8 mouse cellular contexts compared by ENCODE assay signal in genomic region chr11:75678747-75679438, GRCm38 (mm10). TPM values are rescaled to one million over a fixed set of nuclear protein-coding genes. Genes with fewer than 3 reads are reported as not detected.
DNase-seq lines count a peak whose midpoint lies in the region; ATAC-seq lines count a peak whose summit lies in the region.

Crk (plus strand) TSS chr11:75679259.

- intact Hi-C loops in gastrocnemius, postnatal 14 days (cut with DNase I; ENCODE audit: low total_unique reads): loop anchor here (2.0 kb wide), 1 partner anchor 46 kb away; no protein-coding TSS in a partner anchor
- intact Hi-C loops in left cerebral cortex, postnatal 10 days (cut with DNase I): no loop called here

- ATAC-seq in inflammation-experienced regulatory T-cells, adult 6 months: peak; percentile 89
- ATAC-seq in megakaryocyte-erythroid progenitor cell, adult 5-6 weeks (replicated peaks; ENCODE audit: low FRiP score, low TSS enrichment, poor library complexity, severe bottlenecking): peak; percentile 96

- DNase-seq in adipocyte (ENCODE audit: low spot score): peak; percentile 98
- DNase-seq in embryo, embryonic 10 days (ENCODE audit: low spot score): peak; percentile 99
- peak; percentile 99 for DNase-seq in gastrocnemius, postnatal 14 days
- DNase-seq in left cerebral cortex, postnatal 10 days (ENCODE audit: extremely low spot score in 1 of 2, low spot score in 2 of 2): peak; percentile 94 to 99
- DNase-seq in right cerebral cortex, postnatal 25 days: peak; percentile 98
- DNase-seq in urinary bladder, postnatal 4 days (ENCODE audit: low spot score in 2 of 2): peak; percentile 96 to 98

RNA-seq across cellular contexts. Expression of gene Crk, which starts in this region (rescaled TPM):
- 10 to 100 TPM; 44.6 to 45.4 TPM for total RNA-seq in gastrocnemius, postnatal 14 days (2021)
- 10 to 100 TPM; 10.5 to 13.5 (median 12.0) TPM for polyA plus RNA-seq in inflammation-experienced regulatory T-cells, adult 6 months (2017; shearing (Covaris generic))
- 100 to 1,000 TPM; 123 to 129 TPM for total RNA-seq in left cerebral cortex, postnatal 10 days (2021)
- total RNA-seq in megakaryocyte-erythroid progenitor cell, adult 5-6 weeks (2014; fragmentation: Nextera tagmentation): 33.0 and 38.5 TPM in 2 replicates
- total RNA-seq in megakaryocyte-erythroid progenitor cell, adult 5-6 weeks (2017): 29.5 and 39.8 TPM in 2 replicates

Comparison
In these comparisons a context has a peak if more than half of its experiments do, and no peak if none do; other contexts are left out.
1. Peak in every context shown above with its lines: DNase-seq and ATAC-seq.